Mouse (Mus musculus): Measurements from ENCODE around the gene Cdc25b. TPM values are rescaled to one million over a fixed set of nuclear protein-coding genes. Genes with fewer than 3 reads are reported as not detected.

The Cdc25b gene
- total and polyA plus RNA-seq, 3 experiments, result 11.6 to 24.0 (median 21.3) TPM

GRCm38 (mm10) chr2:131204410-131204981 is 17.7 kb downstream of the Cdc25b start:
- DNase-seq (ENCODE audit: extremely low read depth), result no peak
- peaks cover 18% of the 10 kb centered on the region for H3K9me3 ChIP-seq (replicated peaks; ENCODE audit: low read length)
- H3K9ac ChIP-seq (ENCODE audit: insufficient read depth, low read depth), result no peak overlapping the region
- peaks cover 9 to 15% of the 10 kb centered on the region in 2 experiments for H3K4me1 ChIP-seq (ENCODE audit: control insufficient read depth in 1 of 2, insufficient read depth in 2 of 2)
- H3K4me2 ChIP-seq (ENCODE audit: insufficient read depth, low read depth, poor library complexity, severe bottlenecking), result no peak overlapping the region
- no peak overlapping the region for H3K27ac ChIP-seq (ENCODE audit: insufficient read depth, low read depth)
- H3K36me3 ChIP-seq (replicated peaks in 1 of 2; ENCODE audit: control insufficient read depth in 1 of 2, insufficient read depth in 1 of 2, low read length in 1 of 2), result peaks cover 2 to 17% of the 10 kb centered on the region in 2 experiments
- no peaks in the 10 kb centered on the region for H3K79me2 ChIP-seq (replicated peaks; ENCODE audit: control insufficient read depth, extremely low read depth, insufficient read depth, poor library complexity, severe bottlenecking)
- H3K4me3 ChIP-seq (replicated peaks in 1 of 3; ENCODE audit: low read depth in 2 of 3, low read length in 2 of 3, poor library complexity in 1 of 3), result no peak overlapping the region
- in situ Hi-C loops (cut with MboI; ENCODE audit: low pct_ligation_motif_present, low pct_unique_long_range_greater_than_20kb, low sequenced_read_pairs), result no loop called here
- TF ChIP-seq ZNF384 (IDR thresholded peaks at IDR 0.05; ENCODE audit: low read depth, low read length), result no peak
- TF ChIP-seq TBP (conservative IDR thresholded peaks at IDR 0.05; ENCODE audit: low read depth, low read length), result no peak
- TF ChIP-seq ELF1 (IDR thresholded peaks at IDR 0.05; ENCODE audit: low read depth, low read length), result no peak
- TF ChIP-seq CHD2 (IDR thresholded peaks at IDR 0.05; ENCODE audit: low read length), result no peak
- no peak for TF ChIP-seq NRF1 (IDR thresholded peaks at IDR 0.05; ENCODE audit: low read depth, low read length)
- TF ChIP-seq MAZ (IDR thresholded peaks at IDR 0.05; ENCODE audit: low read depth, low read length), result no peak
- TF ChIP-seq ETS1 (conservative IDR thresholded peaks at IDR 0.05; ENCODE audit: low read depth, low read length), result no peak
- TF ChIP-seq POLR2A (IDR thresholded peaks at IDR 0.05; ENCODE audit: low read depth, low read length), result no peak
- no peak for TF ChIP-seq PAX5 (IDR thresholded peaks at IDR 0.05; ENCODE audit: low read length)
- no peak for TF ChIP-seq MAX (IDR thresholded peaks at IDR 0.05; ENCODE audit: low read length)
- dilution Hi-C loops (cut with MboI; ENCODE audit: extremely low pct_ligation_motif_present, extremely low pct_unique_long_range_greater_than_20kb, low sequenced_read_pairs), result no loop called here
- H3K27me3 ChIP-seq (replicated peaks), result no peaks in the 10 kb centered on the region

GRCm38 (mm10) chr2:131205521-131206182 is 18.9 kb downstream of the Cdc25b start:
- in situ Hi-C loops (cut with MboI; ENCODE audit: low pct_ligation_motif_present, low pct_unique_long_range_greater_than_20kb, low sequenced_read_pairs), result no loop called here
- Histone ChIP-seq H3K4me3 (replicated peaks in 1 of 3; ENCODE audit: low read depth in 2 of 3, low read length in 2 of 3, poor library complexity in 1 of 3) (no peak overlapping the region), H3K9me3 (replicated peaks; ENCODE audit: low read length) (peaks cover 8% of the 10 kb centered on the region), H3K27ac (ENCODE audit: insufficient read depth, low read depth) (no peak overlapping the region), H3K27me3 (replicated peaks) (no peaks in the 10 kb centered on the region), H3K79me2 (replicated peaks; ENCODE audit: control insufficient read depth, extremely low read depth, insufficient read depth, poor library complexity, severe bottlenecking) (no peaks in the 10 kb centered on the region), H3K9ac (ENCODE audit: insufficient read depth, low read depth) (no peak overlapping the region), H3K36me3 (replicated peaks in 1 of 2; ENCODE audit: control insufficient read depth in 1 of 2, insufficient read depth in 1 of 2, low read length in 1 of 2) (peaks cover 0 to 9% of the 10 kb centered on the region in 2 experiments), H3K4me2 (ENCODE audit: insufficient read depth, low read depth, poor library complexity, severe bottlenecking) (no peak overlapping the region), H3K4me1 (ENCODE audit: control insufficient read depth in 1 of 2, insufficient read depth in 2 of 2) (peaks cover 9 to 17% of the 10 kb centered on the region in 2 experiments)
- no peak for TF ChIP-seq ELF1 (IDR thresholded peaks at IDR 0.05; ENCODE audit: low read depth, low read length)
- DNase-seq (ENCODE audit: extremely low read depth), result no peak
- dilution Hi-C loops (cut with MboI; ENCODE audit: extremely low pct_ligation_motif_present, extremely low pct_unique_long_range_greater_than_20kb, low sequenced_read_pairs), result no loop called here

- Histone ChIP-seq H3K36me3 (replicated peaks in 1 of 2; ENCODE audit: control insufficient read depth in 1 of 2, insufficient read depth in 1 of 2, low read length in 1 of 2) (no peaks in the 10 kb centered on the region), H3K4me2 (ENCODE audit: insufficient read depth, low read depth, poor library complexity, severe bottlenecking) (no peak within 1 kb of the TSS), H3K79me2 (replicated peaks; ENCODE audit: control insufficient read depth, extremely low read depth, insufficient read depth, poor library complexity, severe bottlenecking) (no peaks in the 10 kb centered on the region), H3K9ac (ENCODE audit: insufficient read depth, low read depth) (no peak within 1 kb of the TSS), H3K4me3 (replicated peaks in 1 of 3; ENCODE audit: low read depth in 2 of 3, low read length in 2 of 3, poor library complexity in 1 of 3) (no peak within 1 kb of the TSS), H3K4me1 (ENCODE audit: control insufficient read depth in 1 of 2, insufficient read depth in 2 of 2) (peaks cover 6 to 14% of the 10 kb centered on the region in 2 experiments; a peak in 3 of 4 replicates), H3K9me3 (replicated peaks; ENCODE audit: low read length) (no peaks in the 10 kb centered on the region), H3K27ac (ENCODE audit: insufficient read depth, low read depth) (no peak within 1 kb of the TSS), H3K27me3 (replicated peaks) (no peaks in the 10 kb centered on the region)
- no peak for TF ChIP-seq MXI1 (IDR thresholded peaks at IDR 0.05; ENCODE audit: low read depth, low read length)
- no peak for TF ChIP-seq NRF1 (IDR thresholded peaks at IDR 0.05; ENCODE audit: low read depth, low read length)
- TF ChIP-seq RCOR1 (conservative IDR thresholded peaks at IDR 0.05; ENCODE audit: low read depth, low read length), result no peak
- TF ChIP-seq MAFK (IDR thresholded peaks at IDR 0.05; ENCODE audit: insufficient replicate concordance, low read length), result no peak
- no peak for TF ChIP-seq CTCF (conservative IDR thresholded peaks at IDR 0.05 in 1 of 2, IDR thresholded peaks at IDR 0.05 in 1 of 2; ENCODE audit: low read depth in 2 of 2, low read length in 2 of 2)
- no peak for TF ChIP-seq IRF4 (IDR thresholded peaks at IDR 0.05; ENCODE audit: low read depth, low read length)
- no peak for TF ChIP-seq ETS1 (conservative IDR thresholded peaks at IDR 0.05; ENCODE audit: low read depth, low read length)
- no peak for TF ChIP-seq MYC (IDR thresholded peaks at IDR 0.05; ENCODE audit: low read depth, low read length)
- no peak for TF ChIP-seq PAX5 (IDR thresholded peaks at IDR 0.05; ENCODE audit: low read length)
- no peak for TF ChIP-seq MAX (IDR thresholded peaks at IDR 0.05; ENCODE audit: low read length)
- no peak for TF ChIP-seq USF1 (IDR thresholded peaks at IDR 0.05; ENCODE audit: low read depth, low read length)
- TF ChIP-seq MEF2A (IDR thresholded peaks at IDR 0.05; ENCODE audit: borderline replicate concordance, low read depth, low read length), result no peak
- no peak for TF ChIP-seq JUN (IDR thresholded peaks at IDR 0.05; ENCODE audit: insufficient read depth, low read depth, low read length)
- TF ChIP-seq NELFE (IDR thresholded peaks at IDR 0.05; ENCODE audit: low read depth, low read length), result no peak
- no peak for TF ChIP-seq POLR2A (IDR thresholded peaks at IDR 0.05; ENCODE audit: low read depth, low read length)
- no peak for TF ChIP-seq EP300 (IDR thresholded peaks at IDR 0.05; ENCODE audit: low read length)
- no peak for TF ChIP-seq CHD1 (IDR thresholded peaks at IDR 0.05; ENCODE audit: low read depth, low read length)
- TF ChIP-seq USF2 (conservative IDR thresholded peaks at IDR 0.05; ENCODE audit: low read depth, low read length), result no peak
- no peak for TF ChIP-seq ZC3H11A (IDR thresholded peaks at IDR 0.05; ENCODE audit: low read depth, low read length)
- in situ Hi-C loops (cut with MboI; ENCODE audit: low pct_ligation_motif_present, low pct_unique_long_range_greater_than_20kb, low sequenced_read_pairs), result no loop called here
- no peak for DNase-seq (ENCODE audit: extremely low read depth)
- dilution Hi-C loops (cut with MboI; ENCODE audit: extremely low pct_ligation_motif_present, extremely low pct_unique_long_range_greater_than_20kb, low sequenced_read_pairs), result no loop called here
These were observed 20.0 kb downstream of the Cdc25b start, which contains the start of gene Ap5s1 for GRCm38 (mm10) chr2:131206778-131207177. Gene Ap5s1 (plus strand): TSS chr2:131207078.
